Mouse (Mus musculus) heart, embryonic 16.5 days (tissue): ENCODE results near the gene Atp6v1e2. TPM values are rescaled to one million over a fixed set of nuclear protein-coding genes. Genes with fewer than 3 reads are reported as not detected.

Experiments
- ATAC-seq: fragments of 200-750 bp; cut with Nextera tagmentation; replicated peaks from 2 replicates; pipeline ENCODE4 v1.8.0; 2017; ENCODE audit warnings: moderate number of reproducible peaks; ENCODE audit not compliant: insufficient read depth, low FRiP score; ENCODE audit errors: extremely low read depth
- H3K27ac ChIP-seq: fragments of 300-500 bp; sonication (generic); 2 replicates; pipeline ENCODE4 v1.5.1; 2014; ENCODE audit warnings: mild to moderate bottlenecking, low read length, control low read depth, moderate library complexity
- H3K27me3 ChIP-seq: fragments of 300-500 bp; sonication (generic); 2 replicates; pipeline ENCODE4 v1.6.1; 2014; ENCODE audit warnings: low read length, mixed read lengths; ENCODE audit not compliant: control insufficient read depth, insufficient read depth
- H3K36me3 ChIP-seq: fragments of 300-500 bp; sonication (generic); 2 replicates; pipeline ENCODE4 v1.6.1; 2014; ENCODE audit not compliant: control insufficient read depth, insufficient read depth
- H3K4me1 ChIP-seq: fragments of 300-500 bp; sonication (generic); 2 replicates; pipeline ENCODE4 v1.6.1; 2014; ENCODE audit warnings: low read length, mixed read lengths; ENCODE audit not compliant: control insufficient read depth, insufficient read depth
- H3K4me2 ChIP-seq: fragments of 300-500 bp; sonication (generic); 2 replicates; pipeline ENCODE4 v1.6.1; 2014; ENCODE audit warnings: low read depth, mild to moderate bottlenecking, control low read depth, low read length
- H3K4me3 ChIP-seq: fragments of 300-500 bp; sonication (generic); 2 replicates; pipeline ENCODE4 v1.5.1; 2014; ENCODE audit warnings: mild to moderate bottlenecking, control low read depth, low read length
- H3K9ac ChIP-seq: fragments of 300-500 bp; sonication (generic); 2 replicates; pipeline ENCODE4 v1.6.1; 2014; ENCODE audit warnings: low read length, control low read depth
- H3K9me3 ChIP-seq: fragments of 300-500 bp; sonication (generic); replicated peaks from 2 replicates; pipeline ENCODE4 v1.6.1; 2016; ENCODE audit warnings: low read length; ENCODE audit not compliant: control insufficient read depth
- WGBS: fragments of 180-500 bp; shearing (Covaris S2); extraction: QIAGEN DNeasy Blood & Tissue Kit; methylation state at CpG from one replicate; pipeline ENCODE4 v1.1.7; 2014; 5-methylcytosine and 5-hydroxymethylcytosine counted together
- polyA plus RNA-seq: library from polyadenylated mRNA; unstranded; fragments of >200 nt; fragmentation: Nextera tagmentation; extraction: Ambion mirVana; gene quantifications from 2 replicates; pipeline ENCODE4 v1.2.1, GENCODE M21; 2015

Gene Atp6v1e2
- polyA plus RNA-seq, 1 experiment from 2014 or later = not detected

- 96% methylated on average over 1 of the region's 1 CpGs for WGBS
- Histone ChIP-seq H3K9me3 (no peaks in the 10 kb centered on the region), H3K27ac (no peak overlapping the region), H3K4me1 (peaks cover 10% of the 10 kb centered on the region), H3K27me3 (no peaks in the 10 kb centered on the region), H3K36me3 (peaks cover 7% of the 10 kb centered on the region; the same call in 1 of the 2 replicates), H3K4me2 (no peak overlapping the region), H3K4me3 (no peak overlapping the region), H3K9ac (no peak overlapping the region)
- no peak for ATAC-seq
These were observed 33.5 kb upstream of the Atp6v1e2 start for GRCm38 (mm10) chr17:86981205-86981604.

DNA sequence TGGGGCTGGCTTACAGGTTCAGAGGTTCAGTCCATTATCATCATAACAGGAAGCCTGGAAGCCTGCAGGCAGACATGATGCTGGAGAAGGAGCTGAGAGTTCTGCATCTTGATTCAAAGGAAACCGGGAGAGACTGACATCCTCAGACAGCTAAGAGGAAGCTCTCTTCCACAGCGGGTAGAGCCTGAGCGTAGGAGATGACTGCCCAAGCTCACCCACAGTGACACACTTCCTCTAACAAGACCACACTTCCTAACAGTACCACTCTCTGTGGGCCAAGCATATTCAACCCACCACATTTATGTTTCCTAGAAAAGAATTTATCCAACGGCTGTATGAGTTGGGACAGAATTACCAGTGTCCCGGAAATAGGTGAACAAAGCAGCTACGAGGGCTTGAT lies 30.8 kb upstream of the Atp6v1e2 start:
- Histone ChIP-seq H3K9me3 (no peaks in the 10 kb centered on the region), H3K4me1 (peaks cover 6% of the 10 kb centered on the region), H3K27me3 (no peaks in the 10 kb centered on the region), H3K4me3 (no peak overlapping the region), H3K4me2 (no peak overlapping the region), H3K9ac (no peak overlapping the region), H3K36me3 (peaks cover 18% of the 10 kb centered on the region), H3K27ac (no peak overlapping the region)
- ATAC-seq = no peak
- 77% methylated on average over 6 of the region's 6 CpGs for WGBS

- ATAC-seq = no peak
- Histone ChIP-seq H3K4me2 (no peak overlapping the region), H3K4me1 (peaks cover 6% of the 10 kb centered on the region), H3K36me3 (peaks cover 19% of the 10 kb centered on the region), H3K27me3 (no peaks in the 10 kb centered on the region), H3K9ac (no peak overlapping the region), H3K9me3 (no peaks in the 10 kb centered on the region), H3K27ac (no peak overlapping the region), H3K4me3 (no peak overlapping the region)
- 61% methylated on average over 10 of the region's 10 CpGs for whole genome bisulfite sequencing
These were observed 28.7 kb upstream of the Atp6v1e2 start for GRCm38 (mm10) chr17:86976387-86976786.

DNA sequence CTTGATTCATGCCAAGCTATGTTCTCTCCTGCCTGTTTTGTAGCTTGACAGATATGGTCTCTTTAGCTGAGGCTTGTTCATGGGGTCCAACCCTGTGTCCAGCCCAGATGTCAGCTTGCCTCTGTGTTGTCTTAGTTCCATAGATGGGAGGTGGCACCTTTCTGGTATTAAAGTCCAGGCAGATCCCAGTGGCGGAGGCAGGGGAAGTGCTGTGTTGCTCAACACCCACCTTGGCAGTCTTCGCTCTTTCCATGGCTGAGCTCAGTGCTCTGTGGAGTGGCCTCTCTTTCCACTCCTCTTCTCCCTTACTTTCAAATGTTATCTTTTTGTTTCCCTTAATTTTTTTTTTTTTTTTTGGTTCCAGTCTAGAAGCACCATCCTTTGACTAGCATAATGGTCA lies 25.4 kb upstream of the Atp6v1e2 start:
- H3K4me2 ChIP-seq = no peak overlapping the region
- H3K9ac ChIP-seq = no peak overlapping the region
- no peak overlapping the region for H3K4me3 ChIP-seq
- no peaks in the 10 kb centered on the region for H3K9me3 ChIP-seq
- H3K4me1 ChIP-seq = peaks cover 19% of the 10 kb centered on the region
- H3K27ac ChIP-seq = no peak overlapping the region
- WGBS = 92% methylated on average over 2 of the region's 2 CpGs
- no peak for ATAC-seq
- no peaks in the 10 kb centered on the region for H3K27me3 ChIP-seq
- peaks cover 19% of the 10 kb centered on the region for H3K36me3 ChIP-seq

DNA sequence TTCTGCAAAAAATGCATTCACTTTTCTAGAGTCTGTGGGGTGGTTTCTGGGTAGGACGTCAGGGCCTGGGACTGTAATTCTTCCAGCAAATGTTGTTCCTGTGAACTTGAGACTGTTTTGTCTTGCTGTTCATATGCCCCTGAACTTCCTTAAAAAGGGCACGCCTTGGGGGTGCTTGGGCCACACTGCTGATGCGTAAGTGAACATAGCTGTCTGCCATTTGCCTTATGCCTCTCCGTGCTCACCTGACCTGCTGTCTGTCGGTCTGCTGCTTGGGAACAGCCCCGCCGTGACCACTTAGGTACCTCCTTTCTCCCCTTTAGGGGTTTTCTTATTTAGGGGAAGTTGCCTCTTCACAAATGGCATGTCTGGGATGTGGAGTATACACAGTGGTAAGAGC lies 24.2 kb upstream of the Atp6v1e2 start:
- H3K4me3 ChIP-seq = no peak overlapping the region
- H3K36me3 ChIP-seq = peaks cover 19% of the 10 kb centered on the region
- H3K9me3 ChIP-seq = no peaks in the 10 kb centered on the region
- H3K27ac ChIP-seq = no peak overlapping the region
- H3K27me3 ChIP-seq = no peaks in the 10 kb centered on the region
- peaks cover 30% of the 10 kb centered on the region for H3K4me1 ChIP-seq
- H3K4me2 ChIP-seq = no peak overlapping the region
- H3K9ac ChIP-seq = no peak overlapping the region
- whole genome bisulfite sequencing = 89% methylated on average over 7 of the region's 7 CpGs
- ATAC-seq = no peak

DNA sequence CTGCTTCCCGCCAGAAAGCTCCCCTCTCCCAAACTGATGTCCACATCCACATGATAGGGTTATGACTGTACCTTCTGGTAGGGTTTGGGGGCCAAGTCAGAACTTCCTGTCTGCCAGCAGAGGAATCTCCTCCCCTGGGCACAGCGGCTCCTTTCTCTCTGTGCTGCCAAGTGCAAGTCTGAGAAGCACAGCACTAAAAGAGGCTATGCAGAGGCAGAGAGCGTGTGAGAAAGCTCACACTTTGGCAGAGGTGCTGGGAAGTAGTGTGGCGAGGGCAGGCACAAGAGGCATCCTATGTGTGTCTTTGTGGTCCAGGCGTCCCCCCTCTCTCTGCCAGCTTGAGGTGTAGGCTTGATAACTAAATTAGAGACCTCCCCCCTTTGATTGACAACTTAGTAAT lies 23.3 kb upstream of the Atp6v1e2 start:
- no peak overlapping the region for H3K4me3 ChIP-seq
- ATAC-seq = no peak
- H3K27me3 ChIP-seq = no peaks in the 10 kb centered on the region
- WGBS = 74% methylated on average over 5 of the region's 5 CpGs
- H3K36me3 ChIP-seq = peaks cover 19% of the 10 kb centered on the region
- no peak overlapping the region for H3K9ac ChIP-seq
- H3K4me2 ChIP-seq = no peak overlapping the region
- no peak overlapping the region for H3K27ac ChIP-seq
- H3K9me3 ChIP-seq = no peaks in the 10 kb centered on the region
- peaks cover 34% of the 10 kb centered on the region for H3K4me1 ChIP-seq

- no peak for ATAC-seq
- Histone ChIP-seq H3K4me2 (no peak overlapping the region), H3K4me1 (peaks cover 43% of the 10 kb centered on the region), H3K27ac (no peak overlapping the region), H3K9me3 (no peaks in the 10 kb centered on the region), H3K9ac (no peak overlapping the region), H3K36me3 (peaks cover 17% of the 10 kb centered on the region), H3K27me3 (no peaks in the 10 kb centered on the region), H3K4me3 (no peak overlapping the region)
- 92% methylated on average over 15 of the region's 15 CpGs for WGBS
These were observed 22.5 kb upstream of the Atp6v1e2 start for GRCm38 (mm10) chr17:86970026-86970750.

DNA sequence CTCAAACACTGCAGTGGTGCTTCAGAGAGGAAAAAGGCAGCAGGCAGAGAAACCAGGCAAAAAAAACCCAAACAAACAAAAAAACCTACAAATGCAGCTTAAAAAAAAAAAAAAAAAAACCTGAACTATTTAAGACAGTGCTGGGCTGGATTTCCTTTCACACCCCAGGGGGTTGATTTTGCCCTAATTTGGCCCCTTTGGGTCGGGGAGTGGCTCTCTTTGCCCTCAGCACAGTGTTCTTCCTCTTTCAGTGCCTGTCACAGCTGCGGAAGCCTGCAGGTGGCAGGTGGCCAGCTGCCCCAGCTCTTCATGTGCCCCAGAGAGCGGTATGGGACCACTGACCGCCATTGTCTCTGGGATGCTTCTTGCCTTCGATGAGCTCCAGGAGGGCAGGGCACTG lies 21.9 kb upstream of the Atp6v1e2 start:
- no peak overlapping the region for H3K9ac ChIP-seq
- H3K9me3 ChIP-seq = no peaks in the 10 kb centered on the region
- H3K4me3 ChIP-seq = no peak overlapping the region
- WGBS = 72% methylated on average over 5 of the region's 5 CpGs
- H3K4me2 ChIP-seq = no peak overlapping the region
- ATAC-seq = no peak
- H3K4me1 ChIP-seq = peaks cover 48% of the 10 kb centered on the region
- H3K36me3 ChIP-seq = peaks cover 13% of the 10 kb centered on the region
- peak overlapping the region; percentile 94 for H3K27ac ChIP-seq
- no peaks in the 10 kb centered on the region for H3K27me3 ChIP-seq

DNA sequence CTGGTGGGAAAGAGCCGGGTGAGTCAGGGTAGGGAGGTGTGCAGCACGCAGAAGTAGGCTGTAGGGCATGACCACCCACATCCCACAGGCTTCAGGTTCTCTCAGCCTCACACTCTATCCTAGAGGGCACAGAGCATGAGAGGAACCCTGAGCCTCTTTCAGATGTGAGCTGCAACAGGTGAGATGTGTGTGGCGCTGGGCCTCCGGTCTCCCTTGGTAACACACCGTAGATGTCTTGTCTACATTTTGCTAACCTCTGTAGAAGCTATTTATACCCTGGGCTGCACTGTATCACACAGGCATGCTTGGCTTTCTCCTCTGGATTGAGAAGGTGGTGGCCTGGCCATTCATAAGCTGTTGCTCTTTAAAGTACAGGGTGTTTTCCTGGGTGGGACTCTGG lies 20.9 kb upstream of the Atp6v1e2 start:
- ATAC-seq = no peak
- H3K27me3 ChIP-seq = no peaks in the 10 kb centered on the region
- peak overlapping the region; percentile 51 for H3K9ac ChIP-seq
- peaks cover 8% of the 10 kb centered on the region; the same call in 1 of the 2 replicates for H3K36me3 ChIP-seq
- WGBS = 43% methylated on average over 5 of the region's 5 CpGs
- peaks cover 51% of the 10 kb centered on the region for H3K4me1 ChIP-seq
- no peaks in the 10 kb centered on the region for H3K9me3 ChIP-seq
- peak overlapping the region; percentile 94 for H3K27ac ChIP-seq
- H3K4me3 ChIP-seq = peak overlapping the region; percentile 22
- H3K4me2 ChIP-seq = peak overlapping the region; percentile 57
